Mouse (Mus musculus): ENCODE measurements around the gene Hist2h3c1.

- no peak for TF ChIP-seq POLR2A (IDR thresholded peaks at IDR 0.05; ENCODE audit: insufficient read depth, low read depth, low read length)
- TF ChIP-seq CTCF (IDR thresholded peaks at IDR 0.05; ENCODE audit: insufficient read depth, low read depth, low read length) = no peak
These were observed 15.9 kb downstream of the Hist2h3c1 start for GRCm38 (mm10) chr3:96262216-96262875.

Data from olfactory bulb, adult 2 months (tissue).